Mouse (Mus musculus) A20 (cell line): ENCODE measurements around the gene Mybl2.

Source experiments
- DNase-seq: peaks from one replicate; pipeline ENCODE4 v3.0.0-alpha.2; 2011; ENCODE audit warnings: low read depth, low spot score

The Mybl2 gene

DNA sequence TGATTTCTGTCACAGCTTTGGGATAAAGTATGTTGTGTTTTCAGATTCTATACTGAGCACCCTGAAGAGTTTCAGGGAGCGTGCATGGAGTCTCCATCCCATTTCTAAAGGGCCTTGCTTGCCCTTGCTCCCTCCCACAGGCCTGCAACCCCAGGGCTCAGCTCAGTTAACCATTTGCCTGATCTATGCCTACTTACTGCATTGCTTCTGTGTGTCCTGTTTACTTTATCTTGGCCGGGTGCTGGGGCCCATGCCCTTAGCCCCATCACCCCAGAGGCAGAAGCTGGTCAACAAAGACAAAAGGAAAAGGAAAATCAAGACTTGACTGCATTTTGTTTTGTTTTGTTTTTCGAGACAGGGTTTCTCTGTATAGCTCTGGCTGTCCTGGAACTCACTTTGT lies 17.1 kb downstream of the Mybl2 start:
- no peak for DNase-seq

DNA sequence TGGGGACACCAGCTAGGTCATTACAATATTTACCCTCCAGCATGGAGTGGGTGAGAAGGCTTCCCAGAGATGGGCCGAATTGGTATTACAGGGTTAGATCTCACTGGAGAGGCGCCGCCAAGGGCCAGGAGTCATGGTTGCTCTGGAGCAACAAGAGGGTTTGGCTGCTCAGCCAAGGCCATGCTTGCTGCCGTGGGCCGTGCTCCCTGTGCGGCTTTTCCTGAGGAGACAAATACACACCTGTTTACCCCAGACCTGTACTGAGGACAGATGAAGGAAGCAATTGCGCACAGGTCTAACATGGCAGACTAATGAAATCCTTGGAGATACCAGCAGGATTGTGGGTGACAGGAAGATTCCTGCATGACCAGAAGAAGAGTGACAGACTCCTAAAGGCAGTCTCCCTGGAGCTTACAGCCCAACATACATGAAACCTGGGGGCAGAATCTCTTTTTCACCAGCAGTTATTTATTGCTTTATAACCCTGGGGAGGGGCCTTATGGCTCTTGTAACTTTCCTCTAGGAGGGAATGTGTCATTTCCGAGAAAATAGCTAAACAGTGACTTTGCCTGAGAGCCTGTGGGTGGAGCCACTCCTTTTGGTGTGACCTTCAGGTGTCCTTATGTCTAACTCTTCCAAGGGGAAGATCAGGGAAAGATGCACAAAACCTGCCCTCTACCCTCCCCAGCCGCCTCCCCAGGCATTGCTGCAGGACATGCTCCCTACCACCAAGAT lies 18.7 kb downstream of the Mybl2 start:
- DNase-seq: no peak

DNA sequence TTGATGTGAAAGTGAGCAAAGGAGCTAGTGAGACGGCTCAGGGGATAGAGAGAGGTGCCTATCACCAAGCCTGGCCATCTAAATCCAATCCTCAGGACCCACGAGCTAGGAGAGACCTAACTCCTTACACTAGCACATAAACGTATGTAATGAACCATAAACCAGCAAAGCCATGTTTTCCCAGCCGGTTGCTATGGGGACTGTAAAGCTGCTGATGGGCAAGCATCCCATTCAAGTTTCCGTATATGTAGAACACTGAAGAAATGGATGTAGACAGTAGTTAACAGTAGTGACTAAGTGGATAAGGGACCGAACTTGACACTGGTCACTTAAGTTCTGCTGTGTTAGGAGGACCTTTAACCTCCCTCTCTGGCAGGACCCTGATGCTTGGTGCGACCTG lies 19.5 kb downstream of the Mybl2 start:
- no peak for DNase-seq

DNA sequence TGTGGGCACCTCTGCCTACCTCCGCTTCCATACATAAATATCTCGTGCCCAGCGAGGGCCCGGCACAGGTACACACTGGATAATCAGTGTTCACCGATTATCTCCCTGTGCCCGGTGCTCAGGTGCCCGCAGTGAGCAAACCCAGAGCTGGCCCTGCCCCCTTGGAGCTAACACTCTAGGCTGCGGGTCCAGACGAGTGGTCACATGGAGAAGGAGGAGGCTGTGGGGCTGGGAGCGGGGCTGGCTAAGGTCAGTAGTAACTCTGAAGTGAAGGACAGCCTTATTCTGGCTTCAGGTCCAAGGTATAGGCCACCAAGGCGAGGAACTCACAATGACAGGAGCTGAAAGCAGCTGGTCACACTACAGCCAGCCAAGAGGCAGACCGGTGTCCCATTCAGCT lies 20.3 kb downstream of the Mybl2 start:
- DNase-seq: no peak

DNA sequence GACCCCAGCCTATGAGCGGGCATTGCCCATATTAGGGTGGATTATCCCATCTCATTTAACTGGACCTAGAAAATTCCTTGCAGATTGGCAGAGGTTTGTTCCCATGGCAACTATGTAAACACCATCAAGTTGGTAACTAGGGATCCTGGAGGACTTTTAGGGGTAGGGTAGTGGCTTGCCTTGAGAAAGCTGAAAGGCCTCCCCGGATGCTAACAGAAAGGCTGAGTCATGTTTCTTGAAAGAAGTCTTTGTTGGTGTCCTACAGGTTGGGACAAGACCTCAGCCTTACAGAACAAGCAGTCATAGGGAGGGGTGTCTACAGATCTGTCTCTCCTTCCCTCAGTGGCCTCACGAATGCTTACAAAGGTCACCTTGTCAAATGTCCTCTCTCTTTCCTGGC lies 20.7 kb downstream of the Mybl2 start:
- DNase-seq: no peak

DNA sequence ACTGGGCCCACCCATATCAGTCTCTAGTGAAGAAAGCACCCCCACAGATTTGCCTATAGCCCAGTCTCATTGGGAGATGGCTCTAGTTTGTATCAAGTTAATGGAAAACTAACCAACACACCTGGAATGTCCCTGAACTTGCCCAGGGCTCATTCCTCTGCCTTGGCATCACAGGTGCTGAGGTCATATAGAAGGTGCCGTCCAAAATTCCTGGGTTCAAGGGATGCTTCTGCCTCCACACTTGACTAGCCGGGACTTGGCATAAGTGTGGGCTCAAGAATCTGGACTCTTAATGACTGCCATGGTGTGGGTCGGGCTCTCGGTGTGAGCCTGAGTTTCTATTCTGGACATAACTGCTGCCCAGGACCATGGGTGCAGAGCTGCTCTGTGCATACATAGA lies 24.6 kb downstream of the Mybl2 start:
- no peak for DNase-seq

DNA sequence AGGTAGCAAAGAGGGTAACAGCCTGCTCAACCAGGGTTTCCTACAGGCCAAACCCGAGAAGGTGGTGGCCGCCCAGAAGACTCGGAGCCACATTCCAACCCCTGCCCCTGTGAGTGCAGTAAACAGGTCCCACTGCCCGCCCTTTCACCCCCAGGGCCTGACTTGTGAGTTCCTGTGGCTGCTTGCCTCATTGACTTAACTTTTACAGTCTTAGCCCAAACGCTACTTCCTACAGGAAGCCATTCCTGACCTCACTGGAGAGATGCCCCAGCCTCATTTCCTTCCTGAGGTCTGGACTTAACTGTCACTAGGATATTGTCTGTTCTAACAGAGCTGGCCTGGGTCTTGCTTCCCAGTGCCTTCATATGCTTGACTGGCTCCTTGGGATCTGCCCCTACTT lies 28.1 kb downstream of the Mybl2 start:
- DNase-seq: no peak

DNA sequence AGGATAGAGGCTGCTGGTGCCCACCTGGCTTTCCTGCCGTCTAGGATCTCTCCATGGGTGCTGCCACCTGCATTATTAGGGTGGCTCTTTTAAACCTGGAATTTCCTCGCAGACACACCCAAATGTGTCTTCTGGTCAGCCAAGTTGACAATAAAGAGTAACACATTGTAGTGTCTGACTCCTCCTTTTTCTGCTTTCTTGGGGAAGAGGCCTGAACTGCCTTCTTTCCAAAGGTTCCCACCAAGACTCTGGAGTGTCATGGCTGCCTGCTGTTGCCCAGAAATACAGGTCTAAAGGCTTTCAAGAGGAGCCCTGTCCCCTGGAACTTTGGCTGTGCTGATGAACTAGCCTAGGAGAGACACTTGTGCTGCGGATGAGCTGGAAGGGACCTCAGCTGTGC lies 30.0 kb downstream of the Mybl2 start:
- DNase-seq: no peak

DNA sequence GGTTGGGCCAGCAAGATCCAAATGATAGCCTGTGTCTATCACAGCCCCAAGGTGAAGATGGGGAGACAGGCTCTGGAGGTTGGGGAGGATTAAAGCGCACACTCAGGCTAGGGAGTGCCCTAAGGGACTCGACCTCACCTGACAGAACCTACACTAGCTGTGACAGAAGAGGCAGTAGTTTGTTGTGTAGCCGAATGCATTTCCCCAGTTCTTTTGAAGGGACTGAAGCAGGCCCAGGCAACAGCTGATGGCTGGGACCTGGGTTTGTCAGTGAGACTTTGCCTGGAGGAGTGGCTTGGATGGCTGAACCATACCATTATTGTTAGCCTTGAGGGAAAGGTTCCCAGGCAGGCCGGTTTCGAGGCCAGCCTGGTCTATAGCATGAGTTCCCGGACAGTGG lies 30.6 kb downstream of the Mybl2 start:
- DNase-seq: no peak

DNA sequence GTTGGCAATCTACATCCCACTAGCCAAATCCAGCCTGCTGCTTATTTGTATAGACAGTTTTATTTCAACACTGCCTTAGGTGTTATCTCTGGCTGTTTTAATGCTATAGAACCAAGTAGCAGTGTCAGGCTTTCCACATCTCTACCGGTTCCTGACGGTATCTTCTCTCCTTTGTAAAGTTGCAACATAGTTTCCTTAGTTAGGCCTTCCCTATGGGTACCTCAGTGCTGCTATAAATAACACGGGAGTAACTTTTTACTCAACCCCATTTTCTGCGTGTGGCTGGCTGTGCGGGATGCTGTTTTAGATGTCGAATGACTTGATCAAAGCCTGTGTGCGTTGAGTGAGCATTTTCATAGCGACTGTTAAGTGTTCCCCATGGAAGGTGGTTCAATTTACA lies 32.1 kb downstream of the Mybl2 start:
- DNase-seq: no peak

DNA sequence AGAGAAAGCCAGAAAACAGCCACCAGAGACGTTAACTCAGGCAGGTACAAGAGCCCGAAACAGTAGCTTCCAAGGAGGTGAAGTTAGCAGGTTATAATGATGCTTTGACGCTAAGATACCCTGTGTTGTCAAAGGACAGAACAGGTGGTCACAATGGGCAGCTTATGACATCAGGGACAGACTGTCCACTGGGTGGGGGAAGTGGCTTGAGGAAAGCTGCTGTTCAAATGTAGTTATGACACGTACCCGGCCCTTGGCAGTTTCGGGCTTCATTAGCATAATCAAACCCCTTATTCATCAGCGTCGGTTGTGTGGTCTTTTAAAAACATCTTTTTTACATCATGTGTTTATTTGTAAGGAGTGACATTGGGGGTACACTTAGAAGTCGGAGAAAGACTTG lies 33.2 kb downstream of the Mybl2 start, which contains the start of gene Gtsf1l:
Gene Gtsf1l, minus strand, starts transcription at position 128 of the 400 bp plus-strand sequence.
- no peak for DNase-seq

DNA sequence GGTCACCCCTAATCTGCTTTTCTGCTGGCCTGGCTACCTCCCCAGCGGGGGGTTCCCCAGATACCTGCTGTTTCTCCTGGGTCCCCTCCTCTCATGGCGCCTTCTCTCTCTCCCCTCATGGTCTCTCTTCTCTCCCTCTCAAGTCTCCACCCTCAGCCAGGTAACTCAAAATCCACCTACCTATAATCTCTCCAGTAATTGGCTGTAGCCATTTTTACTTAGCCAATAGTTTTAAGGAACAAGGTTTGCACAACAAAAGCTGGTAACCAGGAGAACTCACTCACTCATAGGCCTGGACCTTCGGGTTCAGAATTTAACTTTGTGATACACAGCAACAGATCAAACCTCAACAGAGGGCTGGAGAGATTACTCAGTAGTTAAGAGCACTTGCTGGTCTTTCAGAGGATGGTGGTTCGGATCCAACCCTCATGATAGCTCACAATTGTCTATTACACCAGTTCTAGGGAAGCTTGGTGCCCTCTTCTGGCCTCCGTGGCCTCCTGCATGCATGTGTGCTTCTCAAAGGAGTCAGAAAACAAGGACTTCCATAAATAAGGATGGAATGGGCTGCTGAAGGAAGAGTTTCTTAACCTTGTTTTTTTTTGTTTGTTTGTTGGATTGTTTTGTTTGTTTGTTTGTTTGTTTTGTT lies 35.1 kb downstream of the Mybl2 start:
- DNase-seq: peak; percentile 54

DNA sequence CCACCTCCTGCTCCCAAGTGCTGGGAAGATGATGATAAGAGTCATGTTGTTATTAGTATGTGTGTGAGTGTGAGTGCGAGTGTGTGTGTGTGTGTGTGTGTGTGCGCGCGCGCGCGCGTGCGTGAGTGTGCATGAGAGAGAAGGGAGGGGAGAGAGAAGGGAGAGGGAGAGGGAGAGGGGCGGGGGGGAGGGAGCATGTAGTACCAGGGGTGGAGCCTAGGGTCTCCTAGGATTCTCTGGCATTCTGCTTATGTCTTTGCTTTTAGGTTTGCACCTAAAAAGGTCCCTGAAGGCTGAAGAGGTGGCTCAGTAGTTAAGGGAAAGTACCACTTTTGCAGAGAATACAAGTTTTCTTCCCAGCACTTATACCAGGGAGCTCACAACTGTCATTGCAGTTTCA lies 40.4 kb downstream of the Mybl2 start:
- no peak for DNase-seq

DNA sequence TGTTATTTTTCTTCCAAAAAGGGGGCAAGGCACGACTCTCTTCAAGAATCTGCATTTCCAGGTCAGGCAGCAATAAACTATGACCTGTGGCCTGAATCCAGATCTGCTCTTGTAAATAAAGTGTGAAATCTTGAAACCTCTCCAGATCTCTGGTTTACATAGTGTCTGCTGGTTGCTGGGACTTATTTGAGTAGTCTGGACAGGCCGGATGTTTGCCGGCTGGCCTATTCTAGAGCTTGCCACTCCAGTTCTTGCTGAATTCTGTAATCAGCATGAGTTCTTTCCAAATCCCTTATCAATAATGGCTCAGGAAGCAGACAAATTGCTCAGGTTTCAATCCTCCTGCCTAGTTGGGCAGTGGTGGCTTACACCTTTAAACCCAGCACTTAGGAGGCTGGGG lies 41.3 kb downstream of the Mybl2 start:
- DNase-seq: no peak

DNA sequence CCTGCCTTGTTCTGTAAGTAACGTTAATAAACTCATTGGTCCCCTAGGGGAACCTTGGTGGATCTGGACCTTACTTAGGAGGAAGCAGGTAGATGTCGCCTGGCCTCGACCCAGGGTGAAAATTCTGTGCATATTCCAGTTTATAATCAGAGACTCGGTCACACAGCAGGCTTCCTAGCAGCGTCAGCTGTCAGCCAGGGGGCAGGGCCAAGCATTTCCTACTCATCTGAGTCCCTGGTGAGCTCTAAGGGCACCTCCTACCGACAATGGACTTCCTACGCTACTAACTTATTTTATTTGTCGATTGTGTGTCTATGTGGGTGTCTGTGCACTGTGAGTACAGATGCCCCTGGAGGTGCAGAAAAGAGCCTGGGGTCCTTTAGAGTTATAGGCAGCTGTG lies 45.4 kb downstream of the Mybl2 start:
- DNase-seq: no peak

DNA sequence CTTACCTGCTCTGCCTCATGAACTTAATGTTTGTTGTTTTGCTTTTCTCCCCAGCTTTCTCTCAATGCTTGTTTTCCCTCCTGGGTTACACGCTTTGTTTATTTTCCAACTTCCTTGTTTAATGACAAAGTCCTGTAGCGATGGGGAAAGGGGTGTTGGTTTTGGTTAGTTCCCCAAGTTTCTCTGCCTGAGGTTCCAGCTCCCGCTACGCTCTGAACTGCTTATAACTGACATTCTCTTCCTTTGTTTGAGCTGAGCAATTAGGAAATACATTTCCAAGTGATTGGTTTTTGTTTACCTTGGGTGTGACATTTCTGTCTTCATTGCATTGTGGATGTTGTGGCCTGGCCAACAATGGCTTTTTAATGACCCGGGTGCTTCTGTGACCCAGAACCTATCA lies 46.1 kb downstream of the Mybl2 start:
- DNase-seq: no peak

DNA sequence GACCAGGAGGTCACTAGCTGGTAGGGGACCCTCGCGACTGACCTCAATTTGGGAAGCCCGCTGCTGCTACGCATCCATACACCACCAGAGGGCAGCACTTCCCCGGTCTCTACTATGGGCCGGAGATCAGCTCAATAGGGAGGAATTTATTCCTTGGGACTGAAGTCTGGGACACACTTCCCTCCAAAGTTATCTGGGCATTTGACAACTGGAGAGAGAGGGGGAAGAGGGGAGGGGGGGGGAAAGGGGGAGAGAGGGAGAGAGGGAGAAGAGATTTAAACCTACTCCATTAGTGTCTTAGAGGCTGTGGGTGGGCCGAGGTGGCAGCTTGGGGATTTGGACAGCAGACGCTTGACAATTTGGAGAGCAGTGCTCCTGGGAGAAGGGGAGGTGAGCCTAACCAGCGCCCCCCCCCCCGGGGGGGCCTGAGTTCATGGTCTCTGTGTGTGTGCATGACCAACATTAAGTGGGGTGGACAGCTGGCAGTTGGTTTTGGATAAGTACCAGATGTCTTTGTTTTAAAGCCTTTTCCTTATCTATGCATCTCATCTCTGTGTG lies 47.2 kb downstream of the Mybl2 start:
- DNase-seq: peak; percentile 48

DNA sequence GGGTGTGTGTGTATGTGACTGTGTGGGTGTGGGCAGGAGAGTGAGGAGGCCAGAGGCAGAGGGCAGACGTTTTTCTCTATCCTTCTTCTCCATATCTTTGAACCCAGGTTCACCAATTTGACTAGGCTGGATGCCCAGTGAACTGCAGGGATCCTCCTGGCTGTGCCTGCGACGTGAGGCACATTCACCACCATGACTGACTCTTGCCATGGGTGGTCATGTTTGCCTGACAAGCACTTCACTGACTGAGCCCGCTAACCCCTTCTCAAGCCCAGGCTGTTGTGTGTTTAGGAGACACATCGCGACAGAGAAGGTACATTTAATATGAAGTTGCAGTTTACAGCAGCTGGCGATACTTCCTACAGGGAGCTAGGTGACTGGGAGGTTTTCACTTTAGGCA lies 47.7 kb downstream of the Mybl2 start:
- peak; percentile 51 for DNase-seq

DNA sequence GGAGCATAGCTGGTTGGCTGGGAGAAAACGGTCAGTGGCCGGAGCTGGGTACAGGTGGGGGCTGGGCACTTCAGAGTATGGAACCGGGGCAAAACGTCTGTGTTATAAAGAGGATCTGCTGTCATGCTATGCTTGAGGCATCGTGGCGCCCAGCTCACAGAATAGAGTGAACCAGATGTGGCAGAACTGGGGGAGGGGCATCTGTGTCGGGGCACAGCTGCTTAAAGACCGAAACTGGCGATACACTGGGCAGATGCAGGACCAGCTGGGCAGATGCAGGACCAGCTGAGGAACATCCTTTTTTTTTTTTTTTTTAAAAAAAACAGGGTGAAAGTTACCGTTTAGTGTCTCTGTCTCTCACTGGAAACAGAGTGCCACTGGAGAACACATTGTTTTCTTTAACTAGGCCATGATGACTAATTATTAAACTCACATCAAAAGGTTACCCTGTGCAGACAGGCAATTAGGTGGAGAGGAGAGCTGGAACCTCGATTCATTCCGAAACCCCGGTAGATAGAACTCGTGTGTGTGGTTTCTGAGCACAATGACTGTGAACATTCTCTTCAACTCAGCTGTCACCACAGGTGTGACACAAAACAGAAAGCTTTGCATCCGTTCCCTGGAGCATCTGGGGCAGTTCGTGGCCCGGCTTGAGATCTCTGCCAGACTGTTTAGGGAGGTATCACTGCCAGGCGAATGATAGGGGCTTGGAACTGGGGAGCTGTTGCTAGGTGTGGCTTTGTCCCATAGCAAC lies 48.6 kb downstream of the Mybl2 start:
- peak; percentile 96 for DNase-seq

DNA sequence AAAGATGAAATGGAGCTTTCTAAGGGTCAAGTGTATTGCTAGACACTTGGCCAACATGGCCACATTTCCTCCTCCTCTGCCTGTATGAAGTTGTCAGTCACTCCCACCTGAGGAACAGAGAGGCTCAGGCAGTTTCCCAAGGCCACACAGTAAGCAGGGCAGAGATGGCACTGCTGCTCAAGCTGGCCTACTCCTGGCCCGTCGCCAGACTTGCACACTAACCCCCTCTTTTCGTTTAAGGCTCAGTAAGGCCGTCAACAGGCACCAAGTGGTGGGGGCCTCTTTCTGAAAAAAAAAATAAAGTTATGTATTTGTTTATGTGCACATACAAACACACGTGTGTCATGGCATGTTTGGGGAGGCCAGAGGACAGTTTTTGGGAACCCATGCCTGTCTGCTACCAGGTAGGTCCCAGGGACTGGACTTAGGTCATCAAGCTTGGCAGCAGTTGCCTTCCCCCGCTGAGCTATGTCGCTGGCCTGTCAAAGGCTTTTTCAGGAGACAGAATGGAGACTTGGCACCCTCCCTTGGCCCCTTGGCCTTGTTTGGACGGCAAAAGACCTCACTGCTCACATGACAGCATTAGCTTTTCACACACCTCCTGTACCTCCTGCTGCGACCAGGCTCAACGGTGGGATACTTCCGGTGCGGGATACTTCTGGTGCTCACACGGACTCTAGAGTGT lies 49.7 kb downstream of the Mybl2 start:
- DNase-seq: no peak

DNA sequence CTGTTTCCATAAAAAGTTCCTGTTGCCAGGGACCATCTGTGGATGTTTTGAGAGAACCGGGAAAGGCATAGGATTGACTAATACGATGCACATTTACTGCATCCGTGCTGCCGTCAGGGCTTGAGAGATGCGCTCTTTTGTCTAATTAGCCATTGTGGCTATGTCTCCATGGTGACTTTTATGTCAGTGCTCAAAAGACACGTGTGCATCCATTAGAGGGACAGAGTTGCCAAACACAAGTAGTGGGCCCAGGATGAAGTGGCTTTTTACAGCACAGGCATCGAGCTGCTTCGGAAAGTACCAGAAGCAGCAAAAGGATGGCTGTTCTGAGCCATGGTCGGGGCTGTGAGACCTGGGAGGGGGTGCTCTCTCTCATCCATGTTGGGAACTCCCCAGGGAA lies 53.9 kb downstream of the Mybl2 start:
- DNase-seq: no peak

DNA sequence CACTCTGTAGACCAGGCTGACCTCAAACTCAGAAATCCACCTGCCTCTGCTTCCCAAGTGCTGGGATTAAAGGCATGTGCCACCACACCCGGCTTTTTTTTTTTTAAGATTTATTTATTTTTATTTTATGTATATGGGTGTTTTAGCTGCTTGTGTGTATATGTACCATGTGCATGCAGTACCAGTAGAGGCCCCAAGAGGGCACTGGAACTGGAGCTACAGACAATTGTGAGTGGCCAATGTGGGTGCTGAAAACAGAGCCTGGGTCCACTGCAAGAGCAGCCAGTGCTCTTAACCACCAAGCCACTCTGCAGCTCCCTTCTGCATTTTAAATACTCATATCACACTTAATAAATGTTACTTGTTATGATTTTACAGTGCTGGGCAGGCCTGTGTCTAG lies 56.2 kb downstream of the Mybl2 start:
- DNase-seq: no peak
